Mouse (Mus musculus) midbrain, embryonic 10.5 days (tissue): ENCODE measurements around the gene Stoml2. TPM values are rescaled to one million over a fixed set of nuclear protein-coding genes. Genes with fewer than 3 reads are reported as not detected.

ENCODE experiments used
- DNase-seq: peaks from one replicate; pipeline ENCODE4 v3.0.0-alpha.2; 2017; ENCODE audit warnings: low spot score
- H3K27ac ChIP-seq: fragments of 300-500 bp; sonication (generic); replicated peaks from 2 replicates; pipeline ENCODE4 v1.5.1; 2016; ENCODE audit warnings: mild to moderate bottlenecking
- H3K27me3 ChIP-seq: fragments of 300-500 bp; sonication (generic); 2 replicates; pipeline ENCODE4 v1.6.1; 2016; ENCODE audit warnings: low read depth, mild to moderate bottlenecking; ENCODE audit not compliant: poor library complexity, severe bottlenecking
- H3K36me3 ChIP-seq: fragments of 300-500 bp; sonication (generic); 2 replicates; pipeline ENCODE4 v1.6.1; 2016; ENCODE audit warnings: mild to moderate bottlenecking, moderate library complexity
- H3K4me1 ChIP-seq: fragments of 300-500 bp; sonication (generic); 2 replicates; pipeline ENCODE4 v1.6.1; 2016
- H3K4me3 ChIP-seq: fragments of 300-500 bp; sonication (generic); 2 replicates; pipeline ENCODE4 v1.5.1; 2016; ENCODE audit warnings: mild to moderate bottlenecking, moderate library complexity
- H3K9me3 ChIP-seq: fragments of 300-500 bp; sonication (generic); replicated peaks from 2 replicates; pipeline ENCODE4 v1.6.1; 2016; ENCODE audit warnings: mild to moderate bottlenecking
- WGBS: fragments of 180-500 bp; shearing (Covaris S2); methylation state at CpG from one replicate; pipeline ENCODE4 v1.1.7; 2016; 5-methylcytosine and 5-hydroxymethylcytosine counted together
- polyA plus RNA-seq: library from polyadenylated mRNA; unstranded; fragments of >200 nt; fragmentation: Nextera tagmentation; extraction: Ambion mirVana; gene quantifications from 2 replicates; pipeline ENCODE4 v1.2.1, GENCODE M21; 2016

The Stoml2 gene
- polyA plus RNA-seq, 1 experiment from 2014 or later, result 471 TPM

GRCm38 (mm10) chr4:43033481-43033880 lies 2.0 kb upstream of the Stoml2 start:
- H3K4me3 ChIP-seq, result no peak overlapping the region
- H3K4me1 ChIP-seq, result peaks cover 48% of the 10 kb centered on the region
- H3K9me3 ChIP-seq, result no peaks in the 10 kb centered on the region
- H3K36me3 ChIP-seq, result peaks cover 66% of the 10 kb centered on the region
- H3K27me3 ChIP-seq, result no peaks in the 10 kb centered on the region
- DNase-seq, result no peak
- WGBS, result 88% methylated on average over 14 of the region's 14 CpGs
- H3K27ac ChIP-seq, result no peak overlapping the region

GRCm38 (mm10) chr4:43032501-43032900 lies 991 bp upstream of the Stoml2 start:
- H3K4me1 ChIP-seq, result peaks cover 39% of the 10 kb centered on the region
- no peaks in the 10 kb centered on the region for H3K27me3 ChIP-seq
- H3K27ac ChIP-seq, result peak overlapping the region; percentile 94
- peaks cover 76% of the 10 kb centered on the region for H3K36me3 ChIP-seq
- no peak for DNase-seq
- H3K9me3 ChIP-seq, result no peaks in the 10 kb centered on the region
- 92% methylated on average over 1 of the region's 1 CpGs for WGBS
- no peak overlapping the region for H3K4me3 ChIP-seq

- no peaks in the 10 kb centered on the region for H3K9me3 ChIP-seq
- H3K27me3 ChIP-seq, result no peaks in the 10 kb centered on the region
- H3K36me3 ChIP-seq, result peaks cover 73% of the 10 kb centered on the region
- H3K27ac ChIP-seq, result peak overlapping the region; percentile 94
- H3K4me1 ChIP-seq, result peaks cover 36% of the 10 kb centered on the region
- 2% methylated on average over 28 of the region's 28 CpGs for WGBS
- no peak for DNase-seq
- peak overlapping the region; percentile 86 for H3K4me3 ChIP-seq
These were observed 705 bp downstream of the Stoml2 start for GRCm38 (mm10) chr4:43030780-43031230.

- peak overlapping the region; percentile 94 for H3K27ac ChIP-seq
- H3K4me3 ChIP-seq, result peak overlapping the region; percentile 86
- no peak for DNase-seq
- peaks cover 68% of the 10 kb centered on the region for H3K36me3 ChIP-seq
- no peaks in the 10 kb centered on the region for H3K9me3 ChIP-seq
- peaks cover 41% of the 10 kb centered on the region for H3K4me1 ChIP-seq
- WGBS, result 79% methylated on average over 9 of the region's 9 CpGs
- H3K27me3 ChIP-seq, result no peaks in the 10 kb centered on the region
These were observed 1.2 kb downstream of the Stoml2 start for GRCm38 (mm10) chr4:43030352-43030751.

GRCm38 (mm10) chr4:43029749-43030148 lies 1.8 kb downstream of the Stoml2 start:
- Histone ChIP-seq H3K27me3 (no peaks in the 10 kb centered on the region), H3K4me1 (peaks cover 47% of the 10 kb centered on the region), H3K4me3 (peak overlapping the region; percentile 86; the same call in 1 of the 2 replicates), H3K36me3 (peaks cover 62% of the 10 kb centered on the region), H3K9me3 (no peaks in the 10 kb centered on the region), H3K27ac (no peak overlapping the region)
- no peak for DNase-seq
- 95% methylated on average over 9 of the region's 9 CpGs for WGBS

GRCm38 (mm10) chr4:43029121-43029520 lies 2.4 kb downstream of the Stoml2 start:
- WGBS, result 92% methylated on average over 7 of the region's 7 CpGs
- H3K27ac ChIP-seq, result no peak overlapping the region
- no peak overlapping the region for H3K4me3 ChIP-seq
- no peaks in the 10 kb centered on the region for H3K27me3 ChIP-seq
- no peaks in the 10 kb centered on the region for H3K9me3 ChIP-seq
- peaks cover 61% of the 10 kb centered on the region for H3K36me3 ChIP-seq
- DNase-seq, result no peak
- H3K4me1 ChIP-seq, result peaks cover 52% of the 10 kb centered on the region

- peaks cover 27% of the 10 kb centered on the region for H3K4me1 ChIP-seq
- H3K4me3 ChIP-seq, result peak within 1 kb of the TSS; percentile 74
- H3K27ac ChIP-seq, result peak within 1 kb of the TSS; percentile 87
- DNase-seq, result peak; percentile 91
- no peaks in the 10 kb centered on the region for H3K27me3 ChIP-seq
- WGBS, result 9% methylated on average over 42 of the region's 42 CpGs
- no peaks in the 10 kb centered on the region for H3K9me3 ChIP-seq
- H3K36me3 ChIP-seq, result peaks cover 81% of the 10 kb centered on the region
These were observed 6.2 kb downstream of the Stoml2 start, which contains the start of gene Pigo for GRCm38 (mm10) chr4:43025084-43025960. TSS of gene Pigo (minus strand) at chr4:43025819.

GRCm38 (mm10) chr4:43024673-43025072 lies 6.8 kb downstream of the Stoml2 start:
- no peaks in the 10 kb centered on the region for H3K9me3 ChIP-seq
- WGBS, result 86% methylated on average over 14 of the region's 14 CpGs
- peaks cover 82% of the 10 kb centered on the region for H3K36me3 ChIP-seq
- no peaks in the 10 kb centered on the region for H3K27me3 ChIP-seq
- H3K4me1 ChIP-seq, result peaks cover 21% of the 10 kb centered on the region
- H3K27ac ChIP-seq, result peak overlapping the region; percentile 87
- H3K4me3 ChIP-seq, result peak overlapping the region; percentile 74
- no peak for DNase-seq

- no peaks in the 10 kb centered on the region for H3K9me3 ChIP-seq
- H3K4me3 ChIP-seq, result no peak overlapping the region
- 67% methylated on average over 17 of the region's 17 CpGs for WGBS
- H3K27ac ChIP-seq, result no peak overlapping the region
- no peak for DNase-seq
- peaks cover 21% of the 10 kb centered on the region for H3K4me1 ChIP-seq
- H3K36me3 ChIP-seq, result peaks cover 82% of the 10 kb centered on the region
- H3K27me3 ChIP-seq, result no peaks in the 10 kb centered on the region
These were observed 10.2 kb downstream of the Stoml2 start for GRCm38 (mm10) chr4:43021341-43021740.

- 82% methylated on average over 16 of the region's 16 CpGs for WGBS
- DNase-seq, result no peak
- no peaks in the 10 kb centered on the region for H3K9me3 ChIP-seq
These were observed 10.6 kb downstream of the Stoml2 start for GRCm38 (mm10) chr4:43020876-43021275.

GRCm38 (mm10) chr4:43019641-43020465 lies 11.7 kb downstream of the Stoml2 start:
- Histone ChIP-seq H3K36me3 (peaks cover 82% of the 10 kb centered on the region), H3K4me1 (peaks cover 10% of the 10 kb centered on the region), H3K9me3 (no peaks in the 10 kb centered on the region), H3K27ac (no peak overlapping the region), H3K27me3 (no peaks in the 10 kb centered on the region), H3K4me3 (no peak overlapping the region)
- no peak for DNase-seq
- WGBS, result 93% methylated on average over 23 of the region's 23 CpGs

More at GRCm38 (mm10) chr4:43020876-43021275, 10.6 kb downstream of the Stoml2 start:
- Histone ChIP-seq H3K4me1 (peaks cover 20% of the 10 kb centered on the region), H3K36me3 (peaks cover 82% of the 10 kb centered on the region), H3K27ac (no peak overlapping the region), H3K4me3 (no peak overlapping the region), H3K27me3 (no peaks in the 10 kb centered on the region)

- 94% methylated on average over 10 of the region's 10 CpGs for WGBS
- DNase-seq, result no peak
- H3K4me3 ChIP-seq, result no peak overlapping the region
- H3K27me3 ChIP-seq, result no peaks in the 10 kb centered on the region
- H3K4me1 ChIP-seq, result 0 out of 2 replicates have a peak, but pooled peaks cover 3% of the 10 kb centered on the region
- H3K27ac ChIP-seq, result no peak overlapping the region
- no peaks in the 10 kb centered on the region for H3K9me3 ChIP-seq
- H3K36me3 ChIP-seq, result peaks cover 77% of the 10 kb centered on the region
These were observed 12.3 kb downstream of the Stoml2 start for GRCm38 (mm10) chr4:43019176-43019575.
